Mouse (Mus musculus): ENCODE results near the gene Efhc1.

- TF ChIP-seq CTCF (conservative IDR thresholded peaks at IDR 0.05; ENCODE audit: low read length) (no peak), NANOG (IDR thresholded peaks at IDR 0.05; ENCODE audit: borderline replicate concordance, low read length) (no peak)
Observed at GRCm38 (mm10) chr1:20997881-20998389, 46.5 kb downstream of the Efhc1 start.
